Mouse (Mus musculus) kidney, adult 2 months (tissue): ENCODE measurements at regions not wholly inside any gene's neighbourhood (a gene's known extent, or its start where the extent isn't known, plus 50 kb on each side); places are given as distances from the start of the nearest gene placed in this dataset.

Source experiments
- DNase-seq: peaks from one replicate; pipeline ENCODE4 v3.0.0; 2021
- H3K27ac ChIP-seq: fragments of 200-500 bp; 2 replicates; pipeline ENCODE4 v1.5.1; 2012; ENCODE audit warnings: low read depth, low read length, control low read depth, inconsistent platforms; ENCODE audit not compliant: insufficient read depth
- H3K27me3 ChIP-seq: fragments of 200-500 bp; replicated peaks from 2 replicates; pipeline ENCODE4 v1.6.1; 2012; ENCODE audit warnings: mild to moderate bottlenecking, moderate library complexity, low read length, inconsistent platforms; ENCODE audit not compliant: control insufficient read depth, insufficient read depth
- H3K36me3 ChIP-seq: fragments of 200-500 bp; 2 replicates; pipeline ENCODE4 v1.6.1; 2012; ENCODE audit warnings: mild to moderate bottlenecking, moderate library complexity, low read length, inconsistent platforms; ENCODE audit not compliant: control insufficient read depth, insufficient read depth
- H3K4me1 ChIP-seq: fragments of 200-500 bp; 2 replicates; pipeline ENCODE4 v1.6.1; 2011; ENCODE audit warnings: low read length; ENCODE audit not compliant: control insufficient read depth, insufficient read depth
- H3K4me3 ChIP-seq: fragments of 200-500 bp; 2 replicates; pipeline ENCODE4 v1.5.1; 2011; ENCODE audit warnings: mild to moderate bottlenecking, low read depth, low read length, control low read depth; ENCODE audit not compliant: insufficient read depth
- CTCF ChIP-seq: fragments of 200-500 bp; conservative IDR thresholded peaks from 2 replicates; pipeline ENCODE4 v1.5.1; 2011; ENCODE audit warnings: low read depth, mild to moderate bottlenecking, control low read depth, low read length, moderate library complexity, mixed read lengths; ENCODE audit not compliant: insufficient read depth, insufficient read length
- POLR2A ChIP-seq: fragments of 200-500 bp; IDR thresholded peaks from one replicate; pipeline ENCODE4 v1.6.1; 2011; ENCODE audit warnings: low read depth, low read length, control low read depth
- WGBS: fragments of 180-500 bp; shearing (Covaris S2); methylation state at CpG from one replicate; pipeline ENCODE4 v1.1.7; 2018; 5-methylcytosine and 5-hydroxymethylcytosine counted together

- no peaks in the 10 kb centered on the region for H3K27me3 ChIP-seq
- TF ChIP-seq CTCF (no peak), POLR2A (no peak)
These were observed 282.0 kb upstream of the Kif2a start for GRCm38 (mm10) chr13:107303878-107304277.

DNA sequence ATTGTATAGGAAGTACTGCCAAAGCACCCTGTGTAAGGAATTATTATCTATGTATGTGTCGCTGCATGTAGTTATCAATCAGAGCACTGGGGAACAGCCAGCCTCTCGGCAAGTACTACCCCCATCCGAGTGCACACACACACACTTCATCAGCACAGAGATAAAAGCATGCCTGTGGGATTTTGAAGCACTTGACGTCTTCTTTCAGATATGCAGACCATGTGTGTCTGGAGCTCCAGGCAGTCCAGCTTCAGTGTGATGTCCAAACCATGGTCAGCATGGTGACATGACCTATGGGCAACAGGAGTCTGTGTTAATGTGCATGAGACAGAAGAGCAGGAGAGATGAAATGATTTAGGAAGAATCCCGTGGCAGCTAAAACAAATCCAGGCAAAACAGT, 281.4 kb upstream of the Kif2a start:
- DNase-seq = no peak
- Histone ChIP-seq H3K4me3 (no peak overlapping the region), H3K36me3 (no peaks in the 10 kb centered on the region), H3K27ac (no peak overlapping the region), H3K4me1 (no peaks in the 10 kb centered on the region), H3K27me3 (no peaks in the 10 kb centered on the region)
- TF ChIP-seq CTCF = no peak
- TF ChIP-seq POLR2A = no peak
- 64% methylated on average over 5 of the region's 5 CpGs for WGBS

More at GRCm38 (mm10) chr13:107303878-107304277, 282.0 kb upstream of the Kif2a start:
- Histone ChIP-seq H3K27ac (no peak overlapping the region), H3K4me1 (no peaks in the 10 kb centered on the region), H3K36me3 (no peaks in the 10 kb centered on the region), H3K4me3 (no peak overlapping the region)
- DNase-seq = no peak
- WGBS = 29% methylated on average over 7 of the region's 7 CpGs

GRCm38 (mm10) chr13:107300792-107301191, 278.9 kb upstream of the Kif2a start:
- TF ChIP-seq POLR2A (no peak), CTCF (no peak)
- DNase-seq = no peak
- 84% methylated on average over 2 of the region's 2 CpGs for WGBS

DNA sequence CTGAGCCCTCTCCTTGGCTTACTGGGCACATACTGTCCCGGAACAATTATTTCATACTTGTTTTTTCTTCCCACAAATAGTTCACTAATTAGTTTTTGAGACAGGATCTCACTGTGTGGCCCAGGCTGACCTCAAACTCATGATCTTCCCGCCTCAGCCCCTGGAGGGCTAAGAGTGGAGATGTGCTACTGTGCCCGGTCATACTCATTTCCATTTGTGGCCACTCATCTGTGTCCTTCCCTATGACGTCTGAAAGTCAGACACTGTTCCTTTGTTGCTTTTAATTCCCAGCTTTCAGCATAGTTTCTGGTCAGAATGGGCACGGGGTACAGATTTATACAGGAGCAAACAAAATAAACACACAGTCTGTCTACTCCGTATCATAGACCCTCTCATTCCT, 242.7 kb upstream of the Kif2a start:
- Histone ChIP-seq H3K4me3 (no peak overlapping the region), H3K27ac (no peak overlapping the region), H3K36me3 (no peaks in the 10 kb centered on the region), H3K4me1 (no peaks in the 10 kb centered on the region), H3K27me3 (no peaks in the 10 kb centered on the region)
- DNase-seq = no peak
- TF ChIP-seq CTCF = no peak
- TF ChIP-seq POLR2A = no peak
- WGBS = 51% methylated on average over 6 of the region's 6 CpGs

More at GRCm38 (mm10) chr13:107300792-107301191, 278.9 kb upstream of the Kif2a start:
- no peaks in the 10 kb centered on the region for H3K4me1 ChIP-seq
- no peaks in the 10 kb centered on the region for H3K27me3 ChIP-seq
- H3K27ac ChIP-seq = no peak overlapping the region
- no peaks in the 10 kb centered on the region for H3K36me3 ChIP-seq
- no peak overlapping the region for H3K4me3 ChIP-seq

DNA sequence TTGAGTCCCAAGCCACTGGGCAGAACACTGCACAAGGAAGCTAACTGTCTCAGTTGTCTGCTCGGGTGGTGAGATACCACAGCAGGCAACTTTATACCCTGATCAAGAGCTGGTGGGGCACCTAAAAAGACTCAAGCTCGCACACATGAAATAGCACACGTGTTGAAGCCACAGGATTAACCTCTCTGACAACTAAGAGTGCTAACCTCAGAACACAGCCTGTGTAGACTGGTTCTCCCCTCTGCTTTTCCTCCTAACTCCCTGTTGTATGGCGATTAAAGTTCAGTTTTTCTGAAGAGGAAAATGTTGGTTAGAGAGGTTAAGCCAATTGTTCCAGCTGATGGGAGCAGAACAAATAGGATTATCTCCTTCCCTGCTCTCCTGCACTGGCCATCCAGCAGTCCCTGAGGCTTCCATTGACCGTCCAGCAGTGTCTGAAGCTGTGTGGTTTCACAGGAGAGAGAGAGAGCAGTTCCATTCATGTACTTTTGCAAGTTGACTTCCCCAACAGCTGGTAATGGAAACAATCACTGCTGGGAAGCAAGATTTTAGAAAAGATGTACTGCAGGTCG, 239.6 kb upstream of the Kif2a start:
- Histone ChIP-seq H3K4me1 (no peaks in the 10 kb centered on the region), H3K27ac (no peak overlapping the region), H3K36me3 (no peaks in the 10 kb centered on the region), H3K4me3 (no peak overlapping the region), H3K27me3 (no peaks in the 10 kb centered on the region)
- TF ChIP-seq CTCF = no peak
- 73% methylated on average over 6 of the region's 6 CpGs for WGBS
- DNase-seq = no peak

DNA sequence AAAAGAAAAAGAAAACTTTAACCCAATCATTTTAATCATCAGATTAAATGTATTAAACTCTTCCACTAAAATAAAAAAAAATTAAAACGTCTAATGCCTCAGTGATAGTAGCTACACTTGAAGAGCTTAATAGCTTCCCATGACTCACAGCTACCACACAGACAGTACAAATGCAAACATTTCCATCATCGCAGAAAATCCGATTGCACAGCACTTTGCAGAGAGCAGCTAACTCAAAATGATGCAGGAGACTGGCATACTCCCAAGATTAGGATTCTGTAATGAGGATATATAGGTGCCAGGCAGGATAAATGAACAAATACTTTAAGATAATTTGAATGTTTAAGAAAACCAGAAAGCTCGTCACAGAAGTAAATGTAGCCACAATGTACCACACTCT, 238.3 kb upstream of the Kif2a start:
- no peaks in the 10 kb centered on the region for H3K36me3 ChIP-seq
- no peaks in the 10 kb centered on the region for H3K27me3 ChIP-seq
- no peak overlapping the region for H3K4me3 ChIP-seq
- WGBS = 83% methylated on average over 4 of the region's 4 CpGs
- H3K27ac ChIP-seq = no peak overlapping the region
- TF ChIP-seq POLR2A (no peak), CTCF (no peak)
- DNase-seq = no peak
- no peaks in the 10 kb centered on the region for H3K4me1 ChIP-seq

DNA sequence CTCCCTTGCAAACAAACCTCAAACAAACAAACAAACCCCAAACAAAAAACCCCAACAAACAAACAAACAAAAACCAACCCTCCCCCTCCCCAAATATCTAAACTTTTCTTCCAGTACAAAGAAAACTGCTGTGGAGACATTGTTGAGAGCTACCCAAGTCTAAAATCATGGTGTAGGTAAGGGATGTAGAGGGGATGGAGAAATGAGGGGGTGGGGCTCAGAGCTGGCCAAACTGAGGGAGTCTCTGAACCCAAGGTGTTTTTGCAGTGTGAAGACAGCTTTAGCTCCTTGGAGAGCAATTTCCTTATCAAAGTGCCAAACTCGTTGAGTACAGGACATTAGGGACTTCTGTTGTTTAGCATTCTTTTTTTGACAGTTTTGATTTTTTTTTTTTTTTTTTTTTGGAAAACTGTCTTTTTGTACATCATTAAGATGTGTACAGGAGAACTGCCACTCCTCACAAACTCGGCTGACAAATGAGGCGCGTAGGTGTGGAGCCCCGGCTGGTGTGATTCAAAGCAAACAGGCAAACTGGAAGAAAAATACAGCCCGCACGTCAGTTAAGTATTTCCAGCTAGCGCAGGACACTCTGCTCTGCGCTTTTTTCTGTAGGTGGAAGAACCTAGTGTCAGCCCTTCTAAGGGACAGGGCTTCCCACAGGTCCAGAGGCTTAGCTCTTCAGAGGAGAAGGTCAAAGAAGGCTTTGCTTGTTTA, 226.0 kb upstream of the Kif2a start:
- TF ChIP-seq CTCF (no peak), POLR2A (no peak)
- no peak for DNase-seq
- Histone ChIP-seq H3K27ac (no peak overlapping the region), H3K27me3 (no peaks in the 10 kb centered on the region), H3K4me3 (no peak overlapping the region), H3K36me3 (no peaks in the 10 kb centered on the region), H3K4me1 (no peaks in the 10 kb centered on the region)
- 30% methylated on average over 9 of the region's 9 CpGs for WGBS
